Mouse (Mus musculus): ENCODE data around the gene Stk11. TPM values are rescaled to one million over a fixed set of nuclear protein-coding genes. Genes with fewer than 3 reads are reported as not detected.

Gene Stk11
- polyA plus RNA-seq, 1 experiment from 2014 or later = 16.9 TPM

DNA sequence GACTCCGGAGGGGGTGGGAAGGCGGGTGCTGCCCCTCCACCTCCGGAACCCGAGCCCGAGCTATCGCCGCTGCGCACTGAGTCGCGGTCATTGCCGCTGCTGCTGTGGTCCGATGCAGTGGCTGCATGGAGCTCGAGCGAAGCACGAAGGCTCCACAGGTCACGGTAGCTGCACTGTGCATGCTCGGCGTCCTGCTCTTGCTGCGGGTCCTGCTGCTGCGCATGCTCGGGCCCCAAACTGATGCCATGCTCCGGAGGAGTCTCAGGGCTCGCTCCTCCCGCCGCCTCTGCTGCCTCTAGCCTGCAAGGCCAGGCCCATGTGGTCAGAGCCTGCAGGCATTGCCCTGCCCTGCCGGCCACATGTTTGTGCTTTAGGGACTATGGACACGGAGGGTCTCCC, 16.3 kb downstream of the Stk11 start:
- peak; percentile 16; the same call in 1 of the 2 replicates for ATAC-seq (ENCODE audit: low FRiP score)
- H3K36me3 ChIP-seq = peaks cover 90% of the 10 kb centered on the region
- H3K4me3 ChIP-seq (replicated peaks) = peak overlapping the region; percentile 1; the same call in 1 of the 2 replicates
- no peaks in the 10 kb centered on the region for H3K9me3 ChIP-seq (replicated peaks)
- no peaks in the 10 kb centered on the region for H3K27me3 ChIP-seq (replicated peaks)
- H3K4me2 ChIP-seq = peak overlapping the region; percentile 24
- H3K4me1 ChIP-seq = peaks cover 30% of the 10 kb centered on the region
- H3K9ac ChIP-seq (replicated peaks) = no peak overlapping the region
- H3K27ac ChIP-seq (replicated peaks) = 0 out of 2 replicates have a peak overlapping the region, but pooled peaks have one; percentile 35
- WGBS = 38% methylated on average over 27 of the region's 27 CpGs

DNA sequence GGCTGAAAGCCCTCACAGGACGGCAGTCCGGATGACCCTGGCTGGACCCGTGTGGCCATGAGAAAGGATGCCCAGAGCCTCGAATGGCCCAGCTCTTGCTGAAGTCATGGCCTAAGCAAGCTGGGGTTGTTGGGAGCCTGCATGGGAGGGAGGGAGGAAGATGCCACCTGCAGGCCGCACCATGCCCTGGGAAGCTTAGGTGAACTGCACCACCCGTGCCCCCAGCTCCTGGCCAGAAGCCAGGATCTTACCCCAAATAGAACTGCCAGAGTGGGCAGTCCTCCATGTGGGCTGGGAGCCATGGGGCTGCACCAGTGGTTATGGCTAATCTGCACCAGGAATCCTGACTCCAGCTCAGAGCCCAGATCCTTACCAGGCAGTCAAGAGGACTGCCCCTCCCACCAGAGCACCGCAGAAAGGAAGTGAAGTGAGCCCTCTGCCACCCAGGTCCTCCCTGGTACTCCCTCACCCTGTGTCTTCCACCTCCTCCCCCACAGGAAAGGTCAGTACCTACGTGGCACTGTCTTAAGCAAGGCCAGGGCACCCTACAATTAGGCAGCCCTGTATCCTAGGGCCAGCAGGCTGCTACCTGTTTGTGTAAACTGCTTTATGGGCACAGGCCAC, 17.7 kb downstream of the Stk11 start:
- peaks cover 78% of the 10 kb centered on the region for H3K36me3 ChIP-seq
- H3K9me3 ChIP-seq (replicated peaks) = no peaks in the 10 kb centered on the region
- H3K4me1 ChIP-seq = peaks cover 44% of the 10 kb centered on the region
- H3K9ac ChIP-seq (replicated peaks) = no peak overlapping the region
- no peak overlapping the region for H3K27ac ChIP-seq (replicated peaks)
- H3K4me2 ChIP-seq = no peak overlapping the region
- WGBS = 73% methylated on average over 8 of the region's 8 CpGs
- no peak overlapping the region for H3K4me3 ChIP-seq (replicated peaks)
- ATAC-seq (ENCODE audit: low FRiP score) = no peak
- no peaks in the 10 kb centered on the region for H3K27me3 ChIP-seq (replicated peaks)

DNA sequence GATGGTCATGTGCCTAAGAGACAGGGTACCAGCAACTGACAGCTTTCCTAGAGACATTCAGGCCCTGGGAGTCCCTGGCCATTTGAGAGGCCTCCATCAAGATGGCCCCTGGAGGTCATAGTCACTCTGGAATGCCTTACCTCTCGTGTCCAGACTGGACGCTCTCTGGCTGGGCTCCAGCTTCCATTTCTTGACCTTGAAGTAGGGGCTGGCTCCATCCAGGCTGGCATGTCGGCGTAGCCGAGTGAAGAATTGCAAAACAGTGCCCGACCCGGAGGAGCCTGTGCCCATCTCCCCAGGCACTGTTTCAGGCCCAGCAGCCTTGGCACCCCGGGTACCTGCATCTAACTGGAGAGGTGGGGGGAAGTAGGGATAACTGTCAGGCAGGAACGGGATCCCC, 18.8 kb downstream of the Stk11 start:
- no peak overlapping the region for H3K27ac ChIP-seq (replicated peaks)
- H3K4me2 ChIP-seq = no peak overlapping the region
- H3K9me3 ChIP-seq (replicated peaks) = no peaks in the 10 kb centered on the region
- H3K4me1 ChIP-seq = peaks cover 47% of the 10 kb centered on the region
- H3K36me3 ChIP-seq = peaks cover 67% of the 10 kb centered on the region
- ATAC-seq (ENCODE audit: low FRiP score) = no peak
- no peak overlapping the region for H3K4me3 ChIP-seq (replicated peaks)
- WGBS = 87% methylated on average over 9 of the region's 9 CpGs
- no peaks in the 10 kb centered on the region for H3K27me3 ChIP-seq (replicated peaks)
- H3K9ac ChIP-seq (replicated peaks) = no peak overlapping the region

DNA sequence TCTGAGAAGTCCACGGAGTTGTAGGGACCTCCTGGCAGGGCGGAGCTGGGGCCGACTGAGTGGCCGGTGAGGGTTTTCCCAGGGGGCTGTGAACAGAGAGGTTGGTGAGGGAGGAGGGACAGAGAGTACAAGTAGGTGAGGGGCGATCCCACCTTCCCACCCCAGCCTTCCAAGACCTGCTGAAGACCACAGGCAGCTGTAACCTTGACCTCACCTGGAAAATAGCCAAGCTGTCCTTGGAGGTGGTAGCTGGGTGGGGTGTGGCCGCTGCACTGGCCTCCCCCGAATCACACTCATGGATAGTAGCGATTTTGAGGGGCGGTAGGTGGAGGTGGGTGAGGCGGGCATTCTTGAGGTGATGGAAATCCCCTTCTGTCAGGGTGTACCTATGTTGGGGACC, 19.6 kb downstream of the Stk11 start:
- Histone ChIP-seq H3K4me2 (no peak overlapping the region), H3K27ac (replicated peaks) (no peak overlapping the region), H3K9ac (replicated peaks) (no peak overlapping the region), H3K4me3 (replicated peaks) (no peak overlapping the region), H3K9me3 (replicated peaks) (no peaks in the 10 kb centered on the region), H3K4me1 (peaks cover 53% of the 10 kb centered on the region), H3K36me3 (peaks cover 59% of the 10 kb centered on the region), H3K27me3 (replicated peaks) (no peaks in the 10 kb centered on the region)
- no peak for ATAC-seq (ENCODE audit: low FRiP score)
- WGBS = 84% methylated on average over 10 of the region's 10 CpGs

DNA sequence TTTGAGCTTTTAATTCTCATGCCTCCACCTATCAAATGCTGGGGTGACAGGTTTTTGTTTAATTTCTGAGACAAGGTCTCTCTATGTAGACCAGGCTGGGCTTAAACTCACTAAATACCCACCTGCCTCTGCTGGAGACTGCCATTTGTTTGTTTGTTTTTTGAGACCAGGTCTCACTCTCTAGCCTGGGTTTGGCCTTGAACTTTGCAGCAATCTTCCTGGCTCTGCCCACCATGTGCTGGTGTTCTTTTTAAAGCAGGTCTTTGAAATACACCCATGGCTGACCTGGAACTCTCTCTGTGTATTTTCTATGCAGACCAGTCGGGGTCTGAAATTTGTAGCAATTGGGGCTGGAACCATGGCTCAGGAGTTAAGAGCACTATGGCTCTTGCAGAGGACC, 20.0 kb downstream of the Stk11 start:
- H3K4me1 ChIP-seq = peaks cover 55% of the 10 kb centered on the region
- H3K9ac ChIP-seq (replicated peaks) = no peak overlapping the region
- no peak for ATAC-seq (ENCODE audit: low FRiP score)
- no peaks in the 10 kb centered on the region for H3K9me3 ChIP-seq (replicated peaks)
- peaks cover 55% of the 10 kb centered on the region for H3K36me3 ChIP-seq
- H3K27ac ChIP-seq (replicated peaks) = no peak overlapping the region
- H3K4me3 ChIP-seq (replicated peaks) = no peak overlapping the region
- 83% methylated on average over 1 of the region's 1 CpGs for WGBS
- H3K4me2 ChIP-seq = peak overlapping the region; percentile 89; the same call in 1 of the 2 replicates
- no peaks in the 10 kb centered on the region for H3K27me3 ChIP-seq (replicated peaks)

DNA sequence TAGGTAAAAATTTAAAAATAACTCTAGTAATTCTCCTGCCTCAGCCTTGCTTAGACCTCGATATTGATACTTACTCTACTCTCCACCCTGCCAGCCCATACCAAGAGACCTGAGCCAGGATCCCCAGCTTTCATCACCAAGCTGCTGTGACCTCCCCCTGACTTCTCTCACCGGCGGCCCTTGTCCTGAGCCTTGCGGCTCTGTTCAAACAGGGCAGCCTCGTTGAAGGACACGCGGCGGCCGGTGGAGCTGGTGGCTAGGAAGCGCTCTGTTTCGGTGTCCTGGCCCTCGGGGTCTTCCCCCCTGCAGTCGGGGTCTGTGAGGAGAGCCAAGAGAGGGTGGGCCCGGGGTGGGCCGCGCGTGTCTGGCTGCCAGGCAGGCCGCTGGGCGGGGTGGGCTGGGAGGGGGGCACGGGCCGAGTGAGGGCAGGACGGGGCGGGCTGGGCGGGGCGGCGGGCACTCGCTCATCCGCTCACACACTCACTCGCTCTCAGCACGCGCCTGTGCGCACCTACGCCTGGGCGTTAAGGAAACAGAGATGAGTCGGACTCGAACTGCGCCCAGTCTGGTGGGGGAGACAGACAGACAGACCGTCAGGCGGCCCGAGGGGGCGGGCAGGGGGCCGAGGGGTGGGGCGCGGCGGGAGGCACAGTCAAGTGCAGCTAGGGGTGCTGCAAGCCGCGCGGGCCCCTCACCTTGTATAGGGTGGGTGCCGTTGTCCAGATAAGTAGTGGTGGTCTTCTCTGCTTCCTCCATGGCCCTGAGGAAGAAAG, 20.8 kb downstream of the Stk11 start:
- Histone ChIP-seq H3K9me3 (replicated peaks) (no peaks in the 10 kb centered on the region), H3K36me3 (peaks cover 47% of the 10 kb centered on the region), H3K4me1 (peaks cover 58% of the 10 kb centered on the region), H3K27me3 (replicated peaks) (no peaks in the 10 kb centered on the region), H3K27ac (replicated peaks) (peak overlapping the region; percentile 97), H3K4me3 (replicated peaks) (peak overlapping the region; percentile 79), H3K4me2 (peak overlapping the region; percentile 89), H3K9ac (replicated peaks) (peak overlapping the region; percentile 76)
- 18% methylated on average over 49 of the region's 49 CpGs for WGBS
- no peak for ATAC-seq (ENCODE audit: low FRiP score)

DNA sequence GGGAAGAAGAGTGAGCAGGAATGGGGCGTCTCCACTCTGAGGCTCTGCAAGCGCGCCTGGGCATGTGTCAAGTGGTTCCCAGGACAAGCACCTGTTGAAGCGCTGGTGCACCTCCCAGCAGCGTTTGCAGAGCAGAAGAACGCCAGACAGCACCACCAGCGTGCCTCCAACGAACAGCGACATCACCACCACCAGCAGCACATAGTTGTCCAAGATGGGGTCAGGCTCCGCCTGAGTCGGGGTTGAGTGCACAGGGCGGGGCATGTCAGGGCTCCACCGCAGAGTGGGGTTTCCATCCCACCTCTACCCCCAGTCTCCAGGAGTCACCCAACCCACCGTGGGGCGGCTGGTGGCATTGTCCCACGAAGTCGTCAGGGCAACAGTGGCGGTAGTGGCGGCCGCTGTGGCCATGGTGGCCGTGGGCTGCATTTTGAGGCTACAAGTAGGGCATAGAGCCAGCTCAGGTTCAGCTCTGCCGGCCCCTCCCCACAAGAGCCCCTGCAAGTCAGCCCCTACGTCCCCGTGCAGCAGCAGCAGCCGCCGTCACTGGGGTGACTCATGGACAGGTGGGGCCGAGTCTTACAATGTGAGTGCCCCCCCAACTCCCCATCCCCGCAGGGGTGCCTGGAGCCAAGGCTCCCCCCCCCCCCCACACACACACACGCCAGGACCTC, 21.5 kb downstream of the Stk11 start:
- Histone ChIP-seq H3K36me3 (peaks cover 40% of the 10 kb centered on the region), H3K27me3 (replicated peaks) (no peaks in the 10 kb centered on the region), H3K4me1 (peaks cover 56% of the 10 kb centered on the region), H3K9me3 (replicated peaks) (no peaks in the 10 kb centered on the region), H3K4me2 (peak overlapping the region; percentile 89), H3K9ac (replicated peaks) (peak overlapping the region; percentile 76), H3K27ac (replicated peaks) (peak overlapping the region; percentile 97), H3K4me3 (replicated peaks) (peak overlapping the region; percentile 79)
- no peak for ATAC-seq (ENCODE audit: low FRiP score)
- WGBS = 1% methylated on average over 29 of the region's 29 CpGs

DNA sequence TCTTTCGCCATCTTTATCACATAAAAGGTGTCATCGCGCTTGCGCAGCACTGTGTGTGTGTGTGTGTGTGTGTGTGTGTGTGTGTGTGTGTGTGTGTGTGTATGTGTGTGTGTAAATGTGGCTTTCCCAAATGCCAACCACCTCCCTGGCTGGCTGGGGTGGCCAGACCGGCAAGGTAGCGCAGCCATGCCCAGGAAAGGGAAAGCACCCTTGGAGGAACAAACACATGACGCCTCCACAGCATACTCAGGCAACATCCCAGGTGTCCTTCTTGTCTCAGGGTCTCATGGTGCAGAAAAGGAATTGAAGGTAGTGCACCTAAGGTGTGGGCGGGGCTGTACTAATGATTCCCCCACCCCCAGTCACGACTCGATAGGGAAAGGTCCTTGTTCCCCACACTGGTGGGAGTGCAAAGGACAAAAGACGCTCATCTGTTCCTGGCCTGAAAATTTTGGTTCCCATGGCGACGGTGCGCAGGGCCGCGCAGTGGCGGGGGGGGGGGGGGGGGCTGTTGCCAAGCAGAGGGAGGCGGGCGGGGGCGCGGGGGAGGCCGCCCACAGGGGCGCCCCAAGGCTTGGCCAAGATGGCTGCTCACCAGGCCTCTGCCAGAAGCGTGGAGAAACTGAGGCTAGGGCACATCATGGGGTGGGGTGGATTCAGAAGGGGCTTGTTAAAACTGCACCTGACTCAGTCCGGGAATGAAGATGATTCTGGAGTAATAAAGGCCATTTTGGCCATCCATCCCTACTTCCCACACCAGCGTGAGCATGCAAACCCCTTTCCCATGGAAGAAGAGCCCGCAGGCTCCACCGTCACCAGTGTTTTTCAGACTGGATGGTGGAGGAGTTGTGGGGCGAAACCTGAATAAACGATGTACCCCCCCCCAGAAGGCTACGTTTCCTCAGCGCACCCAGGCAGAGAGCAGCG, 22.3 kb downstream of the Stk11 start:
- Histone ChIP-seq H3K9ac (replicated peaks) (peak overlapping the region; percentile 76), H3K4me1 (peaks cover 57% of the 10 kb centered on the region)
- 4% methylated on average over 29 of the region's 33 CpGs for WGBS

DNA sequence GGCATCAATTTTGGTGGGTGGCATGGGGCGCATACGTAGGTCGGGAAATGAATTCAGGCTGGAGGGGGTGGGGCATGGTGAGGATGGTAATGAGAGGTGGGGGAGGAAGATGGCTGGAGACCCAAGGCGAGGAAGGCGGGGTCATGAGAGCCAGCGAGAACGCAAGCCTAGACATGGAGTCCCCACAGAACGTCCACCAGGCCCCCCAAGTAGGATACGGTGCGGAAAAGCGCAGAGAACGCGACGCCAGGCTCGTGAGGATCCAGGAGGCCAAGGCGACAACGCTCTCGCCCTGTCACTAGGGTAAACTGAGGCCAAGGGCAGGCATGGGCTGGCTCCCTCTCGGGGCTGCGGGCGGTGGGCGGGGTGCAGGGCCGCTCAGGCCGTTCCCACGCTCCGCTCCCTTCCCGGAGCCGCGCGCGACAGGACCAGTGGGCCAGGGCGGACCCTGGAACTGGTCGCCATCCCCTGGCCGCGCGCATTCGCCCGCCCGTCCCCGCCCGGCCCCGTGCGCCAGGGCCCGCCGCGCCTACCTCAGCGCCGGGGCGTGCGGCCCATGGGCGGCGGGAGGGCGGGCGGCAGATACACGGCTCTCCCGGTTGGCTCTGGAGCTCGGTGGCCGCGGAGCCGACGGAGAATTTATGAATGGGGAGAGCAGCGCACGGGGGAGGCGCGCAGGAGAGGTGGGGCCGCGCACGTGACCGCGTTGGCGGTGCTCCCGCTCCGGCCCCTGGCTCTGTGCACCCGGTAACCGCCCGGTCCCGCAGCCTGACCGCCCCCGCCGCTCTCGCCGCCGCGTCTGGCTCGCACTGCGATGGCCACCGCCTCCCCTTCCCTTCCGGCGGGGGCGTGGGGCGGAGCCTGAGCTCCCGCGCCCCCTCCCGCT, 23.2 kb downstream of the Stk11 start, which contains the start of gene Atp5d:
Atp5d (plus strand) TSS at position 80 of the 886 bp plus-strand sequence.
- under 1% methylated on average over 91 of the region's 94 CpGs for WGBS
- Histone ChIP-seq H3K36me3 (peaks cover 24% of the 10 kb centered on the region), H3K27ac (replicated peaks) (peak within 1 kb of the TSS; percentile 97), H3K27me3 (replicated peaks) (no peaks in the 10 kb centered on the region), H3K9ac (replicated peaks) (peak within 1 kb of the TSS; percentile 76), H3K9me3 (replicated peaks) (no peaks in the 10 kb centered on the region), H3K4me2 (peak within 1 kb of the TSS; percentile 89), H3K4me1 (peaks cover 60% of the 10 kb centered on the region), H3K4me3 (replicated peaks) (peak within 1 kb of the TSS; percentile 79)
- peak; percentile 19 for ATAC-seq (ENCODE audit: low FRiP score)

More for the DNA sequence above, 22.3 kb downstream of the Stk11 start:
- Histone ChIP-seq H3K36me3 (peaks cover 33% of the 10 kb centered on the region), H3K27ac (replicated peaks) (peak overlapping the region; percentile 97), H3K9me3 (replicated peaks) (no peaks in the 10 kb centered on the region), H3K27me3 (replicated peaks) (no peaks in the 10 kb centered on the region), H3K4me3 (replicated peaks) (peak overlapping the region; percentile 79), H3K4me2 (peak overlapping the region; percentile 89)
- no peak for ATAC-seq (ENCODE audit: low FRiP score)

DNA sequence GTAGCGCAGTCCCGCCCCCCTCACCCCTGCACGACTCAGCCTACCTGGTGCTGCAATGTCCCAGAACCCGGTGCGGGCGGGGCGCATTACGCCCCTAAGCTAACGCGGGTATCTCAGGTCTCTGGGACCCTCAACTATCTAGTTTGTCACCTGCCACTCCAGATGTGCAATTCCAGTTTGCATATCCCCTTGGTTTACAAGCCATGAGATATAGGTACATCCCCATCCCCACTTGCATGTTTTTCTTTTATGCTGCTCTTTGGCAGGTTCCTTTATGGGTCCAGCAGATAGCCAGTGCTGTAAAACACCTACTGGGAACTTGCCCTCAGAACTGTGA, 23.8 kb downstream of the Stk11 start:
- Histone ChIP-seq H3K9me3 (replicated peaks) (no peaks in the 10 kb centered on the region), H3K36me3 (peaks cover 24% of the 10 kb centered on the region), H3K27ac (replicated peaks) (peak overlapping the region; percentile 97), H3K4me1 (peaks cover 66% of the 10 kb centered on the region), H3K9ac (replicated peaks) (peak overlapping the region; percentile 76), H3K4me3 (replicated peaks) (peak overlapping the region; percentile 79), H3K27me3 (replicated peaks) (no peaks in the 10 kb centered on the region), H3K4me2 (peak overlapping the region; percentile 89)
- 0% methylated on average over 10 of the region's 10 CpGs for whole genome bisulfite sequencing
- no peak for ATAC-seq (ENCODE audit: low FRiP score)
